9 mouse cellular contexts compared by ENCODE assay signal in the genomic region with DNA sequence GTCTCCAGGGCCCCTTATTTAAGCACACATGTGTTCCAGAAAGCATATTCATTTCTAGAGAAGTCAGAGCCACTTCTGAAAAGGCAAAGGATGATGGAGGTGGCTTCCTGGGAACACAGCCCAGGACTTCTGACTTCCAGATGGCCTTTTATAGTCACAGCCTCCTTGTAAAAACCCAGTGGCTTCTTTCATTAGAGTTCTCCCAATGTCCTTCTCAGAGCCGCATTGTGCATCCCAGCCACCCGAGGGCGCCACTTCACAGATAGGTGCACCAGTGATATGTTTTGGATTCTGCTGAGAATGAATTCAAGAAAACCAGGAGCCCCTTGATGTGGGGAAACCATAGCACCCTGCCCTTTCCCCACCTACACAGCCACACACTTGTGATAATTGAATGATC.
DNase-seq lines count a peak whose midpoint lies in the region; ATAC-seq and TF ChIP-seq lines count a peak whose summit lies in the region.
"Had no signal": no experiment of that assay in that cellular context is flagged by ENCODE, and none has a peak within 500 bp of the region (broad histone marks: within the 10 kb centered on the region; RNA-seq: fewer than 3 reads in every experiment).

No protein-coding gene starts in this region.

- H3K27me3 ChIP-seq in limb, embryonic 13.5 days = no peaks in the 10 kb centered on the region
- no peaks in the 10 kb centered on the region for H3K27me3 ChIP-seq in stomach, postnatal 0 days (ENCODE audit: control insufficient read depth, insufficient read depth, low read length)

- no peaks in the 10 kb centered on the region; the same call in 1 of the 2 replicates for H3K36me3 ChIP-seq in ES-E14 (ENCODE audit: control insufficient read depth, insufficient read depth, low read length, poor library complexity, severe bottlenecking)
- H3K36me3 ChIP-seq in limb, embryonic 13.5 days = peaks cover 10% of the 10 kb centered on the region; the same call in 1 of the 2 replicates
- H3K36me3 ChIP-seq in stomach, postnatal 0 days (ENCODE audit: control insufficient read depth, insufficient read depth, low read length) = no peaks in the 10 kb centered on the region

- peak; percentile 54 for DNase-seq in layer of hippocampus, adult 11-12 months (ENCODE audit: low spot score)
- DNase-seq in layer of hippocampus, postnatal 36 days = no peak
- DNase-seq in ES-E14 (ENCODE audit: low read depth, low spot score) = peak; percentile 40
- DNase-seq in adrenal gland, postnatal 25 days = peak; percentile 48
- DNase-seq in stomach, postnatal 0 days (ENCODE audit: low spot score) = peak; percentile 49
- no peak for DNase-seq in spleen, postnatal 14 days (ENCODE audit: low spot score in 2 of 2)

- no peak overlapping the region for H3K4me2 ChIP-seq in limb, embryonic 13.5 days (replicated peaks)
- H3K4me2 ChIP-seq in stomach, postnatal 0 days (replicated peaks; ENCODE audit: low read depth) = no peak overlapping the region

- in situ Hi-C loops in ES-E14 (cut with MboI; ENCODE audit: low sequenced_read_pairs in 2 of 2, unreplicated experiment in 2 of 2) = no loop called here

- no peak for TF ChIP-seq EP300 in stomach, postnatal 0 days (optimal IDR thresholded peaks at IDR 0.05)

- no peak overlapping the region for H3K9ac ChIP-seq in ES-E14 (ENCODE audit: insufficient read depth, low read depth, low read length, poor library complexity, severe bottlenecking)
- H3K9ac ChIP-seq in limb, embryonic 13.5 days = no peak overlapping the region
- no peak overlapping the region for H3K9ac ChIP-seq in stomach, postnatal 0 days (ENCODE audit: low read length)

- no peak for TF ChIP-seq POLR2A in embryonic fibroblast, embryonic 13.5 days (IDR thresholded peaks at IDR 0.05; ENCODE audit: low read depth, low read length)

- H3K27ac ChIP-seq in ES-E14 (ENCODE audit: insufficient read depth, low read depth, low read length, poor library complexity, severe bottlenecking) = no peak overlapping the region
- no peak overlapping the region for H3K27ac ChIP-seq in embryonic fibroblast, embryonic 13.5 days (ENCODE audit: insufficient read depth, low read length)
- H3K27ac ChIP-seq in limb, embryonic 13.5 days = peak overlapping the region; percentile 39; the same call in 1 of the 2 replicates
- no peak overlapping the region for H3K27ac ChIP-seq in stomach, postnatal 0 days (replicated peaks)

- ATAC-seq in limb, embryonic 13.5 days (ENCODE audit: low FRiP score, low read depth) = no peak
- no peak for ATAC-seq in stomach, postnatal 0 days (ENCODE audit: low FRiP score, low TSS enrichment)

- 24% methylated on average over 3 of the region's 3 CpGs for WGBS in limb, embryonic 13.5 days
- WGBS in stomach, postnatal 0 days = 45% methylated on average over 3 of the region's 3 CpGs

- peaks cover 14 to 20% of the 10 kb centered on the region in 2 experiments for H3K4me1 ChIP-seq in ES-E14 (ENCODE audit: control insufficient read depth in 2 of 2, insufficient read depth in 2 of 2, low read length in 2 of 2, poor library complexity in 1 of 2)
- H3K4me1 ChIP-seq in embryonic fibroblast, embryonic 13.5 days (ENCODE audit: control insufficient read depth, insufficient read depth, low read length) = no peaks in the 10 kb centered on the region
- peaks cover 33% of the 10 kb centered on the region for H3K4me1 ChIP-seq in limb, embryonic 13.5 days
- H3K4me1 ChIP-seq in stomach, postnatal 0 days (replicated peaks; ENCODE audit: control insufficient read depth, insufficient read depth) = no peaks in the 10 kb centered on the region

- TF ChIP-seq CTCF in embryonic fibroblast, embryonic 13.5 days (IDR thresholded peaks at IDR 0.05; ENCODE audit: borderline replicate concordance, insufficient read depth, low read length) = peak; percentile 25; the same call in 1 of the 2 replicates
- peak; percentile 72 for TF ChIP-seq CTCF in stomach, postnatal 0 days (IDR thresholded peaks at IDR 0.05; ENCODE audit: low read depth)

- H3K4me3 ChIP-seq in ES-E14 (ENCODE audit: insufficient read depth in 1 of 2, low read depth in 1 of 2, low read length in 2 of 2, poor library complexity in 1 of 2, severe bottlenecking in 1 of 2) = no peak overlapping the region
- H3K4me3 ChIP-seq in embryonic fibroblast, embryonic 13.5 days (ENCODE audit: insufficient read depth, low read length) = no peak overlapping the region
- H3K4me3 ChIP-seq in limb, embryonic 13.5 days = no peak overlapping the region
- no peak overlapping the region for H3K4me3 ChIP-seq in stomach, postnatal 0 days (ENCODE audit: low read depth, low read length)
- H3K4me3 ChIP-seq: myocyte had no signal

- no peaks in the 10 kb centered on the region for H3K9me3 ChIP-seq in ES-E14 (ENCODE audit: control insufficient read depth, insufficient read depth, low read depth, low read length)
- no peaks in the 10 kb centered on the region for H3K9me3 ChIP-seq in limb, embryonic 13.5 days
- no peaks in the 10 kb centered on the region for H3K9me3 ChIP-seq in stomach, postnatal 0 days (ENCODE audit: control insufficient read depth, low read length)

TF ChIP-seq in ES-E14, 5 proteins besides CTCF, POLR2A, EP300 and RAD21:
- TF ChIP-seq ZC3H11A (IDR thresholded peaks at IDR 0.05; ENCODE audit: borderline replicate concordance, low read depth, low read length) = no peak
TF ChIP-seq in ES-E14: peak in this region for 0.

Comparison
In these comparisons a context has a peak if more than half of its experiments do, and no peak if none do; other contexts are left out.
1. DNase-seq: peak in layer of hippocampus, adult 11-12 months (single experiment), ES-E14 (single experiment), adrenal gland, postnatal 25 days (single experiment) and stomach, postnatal 0 days (single experiment); none in layer of hippocampus, postnatal 36 days (0 of 2) and spleen, postnatal 14 days (0 of 2).